Mouse (Mus musculus): Measurements from ENCODE around the gene Dnajc1.

The Dnajc1 gene

DNA sequence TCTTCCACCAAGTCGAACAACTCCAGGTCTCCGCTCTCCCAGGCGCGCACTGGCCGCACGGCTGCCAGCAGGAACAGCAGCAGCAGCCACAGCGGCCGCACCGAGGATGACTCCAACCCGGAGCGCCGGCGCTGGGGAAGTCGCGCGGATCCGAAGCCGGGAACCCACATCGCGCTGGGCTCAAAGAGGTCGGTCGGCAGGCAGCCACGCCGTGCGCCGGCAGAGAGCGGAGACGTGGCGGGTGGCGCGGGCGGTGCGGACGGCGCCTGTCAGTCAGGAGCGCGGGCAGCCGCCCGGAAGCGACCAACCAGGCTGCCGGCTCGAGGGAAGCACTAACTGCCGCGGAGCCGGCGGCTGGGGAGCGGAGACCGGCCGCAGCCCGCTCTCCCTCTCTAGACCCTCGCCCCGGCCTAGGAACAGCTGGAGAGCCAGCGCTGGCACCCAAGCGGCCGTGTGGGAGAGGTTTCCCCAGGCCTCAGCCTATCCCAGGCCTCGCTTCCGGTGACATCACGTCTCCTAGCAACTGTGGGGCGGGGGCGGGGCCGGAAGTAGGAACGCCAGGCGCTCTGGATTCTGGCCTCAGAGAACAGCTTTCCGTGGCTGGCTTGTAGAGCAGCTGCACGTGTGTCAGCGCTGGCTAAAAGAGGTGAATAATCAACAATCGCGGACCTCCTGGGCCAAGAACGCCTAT, at the start of gene Dnajc1:
Gene Dnajc1 (minus strand): TSS at position 500 of the 691 bp plus-strand sequence.
- in situ Hi-C loops (cut with MboI; ENCODE audit: unreplicated experiment in 2 of 2): loop anchor here (5.0 to 25.0 kb wide), 6 partner anchors 282 to 1270 kb away; partner anchors contain the start of genes 4930426L09Rik (in 1 of the 2), Bmi1 (in 1 of the 2), Commd3 (in 1 of the 2) and Otud1 (in 1 of the 2)

DNA sequence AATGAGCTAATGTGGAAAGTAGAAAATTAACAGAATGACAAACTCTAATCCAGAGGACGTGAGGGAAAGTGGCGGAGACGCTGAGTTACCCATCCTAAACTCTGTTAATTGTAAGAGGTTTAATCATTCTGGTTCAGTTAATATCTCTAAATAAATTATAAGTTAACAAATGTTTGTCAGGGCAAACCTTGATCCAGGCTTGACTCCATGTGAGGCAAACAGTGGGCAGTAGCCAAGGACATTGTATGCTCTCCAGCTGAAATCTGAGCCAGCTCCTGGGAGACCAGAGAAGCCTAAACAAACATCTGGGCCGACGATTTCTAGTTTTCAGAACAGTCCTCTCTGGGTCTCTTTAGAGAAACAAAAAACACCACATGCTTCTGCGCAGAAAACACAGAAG, 49.2 kb upstream of the Dnajc1 start:
- in situ Hi-C loops (cut with MboI; ENCODE audit: unreplicated experiment in 2 of 2): no loop called here

- in situ Hi-C loops (cut with MboI; ENCODE audit: unreplicated experiment in 2 of 2): no loop called here
These were observed 22.6 kb upstream of the Dnajc1 start for GRCm38 (mm10) chr2:18415242-18415641.

GRCm38 (mm10) chr2:18403679-18404078, 11.0 kb upstream of the Dnajc1 start:
- in situ Hi-C loops (cut with MboI; ENCODE audit: unreplicated experiment in 2 of 2): no loop called here

DNA sequence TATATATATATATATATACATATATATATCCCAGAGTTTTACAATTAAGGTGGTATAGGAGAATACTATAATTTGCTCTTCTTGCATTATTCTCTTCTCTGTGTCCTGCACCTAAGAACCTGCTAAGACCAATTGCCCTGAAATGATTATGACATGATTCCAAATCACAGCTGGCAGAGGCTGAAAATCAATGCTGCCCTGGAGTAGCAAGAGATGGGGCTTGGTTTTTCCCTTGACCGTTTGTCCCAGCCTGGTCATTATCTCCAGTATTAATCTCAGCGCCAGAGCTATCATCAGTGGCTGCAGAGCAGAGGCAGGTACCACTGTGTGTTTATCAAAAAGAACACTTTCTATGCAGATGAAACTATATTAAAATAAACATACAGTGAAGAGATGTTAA, 9.1 kb upstream of the Dnajc1 start:
- in situ Hi-C loops (cut with MboI; ENCODE audit: unreplicated experiment in 2 of 2): no loop called here

DNA sequence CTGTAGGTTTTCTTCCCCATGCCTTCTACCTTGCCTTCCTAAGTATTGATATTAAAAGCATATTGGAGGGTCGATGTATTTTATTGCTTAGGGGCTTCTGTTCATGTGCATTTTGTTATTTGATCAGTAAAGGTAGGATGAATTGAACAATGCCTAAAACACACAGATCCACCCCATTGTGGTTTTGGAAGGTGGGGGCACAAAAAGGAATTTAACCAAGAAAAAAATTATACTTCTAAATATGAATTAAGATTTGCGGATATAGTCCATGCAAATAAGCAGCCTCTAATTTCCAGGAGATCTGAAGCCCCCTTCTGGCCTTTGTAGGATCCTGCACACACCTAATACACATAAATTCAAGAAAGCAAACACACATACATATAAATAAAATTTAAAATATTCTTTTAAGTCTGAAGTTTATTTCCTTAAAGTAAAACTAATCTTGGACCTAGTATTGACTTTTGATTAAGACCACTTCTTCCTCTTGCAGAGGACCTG, 441 bp upstream of the Dnajc1 start:
- in situ Hi-C loops (cut with MboI; ENCODE audit: unreplicated experiment in 2 of 2): loop anchor here (5.0 to 25.0 kb wide), 6 partner anchors 282 to 1269 kb away; partner anchors contain the start of genes 4930426L09Rik (in 1 of the 2), Bmi1 (in 1 of the 2), Commd3 (in 1 of the 2) and Otud1 (in 1 of the 2)

DNA sequence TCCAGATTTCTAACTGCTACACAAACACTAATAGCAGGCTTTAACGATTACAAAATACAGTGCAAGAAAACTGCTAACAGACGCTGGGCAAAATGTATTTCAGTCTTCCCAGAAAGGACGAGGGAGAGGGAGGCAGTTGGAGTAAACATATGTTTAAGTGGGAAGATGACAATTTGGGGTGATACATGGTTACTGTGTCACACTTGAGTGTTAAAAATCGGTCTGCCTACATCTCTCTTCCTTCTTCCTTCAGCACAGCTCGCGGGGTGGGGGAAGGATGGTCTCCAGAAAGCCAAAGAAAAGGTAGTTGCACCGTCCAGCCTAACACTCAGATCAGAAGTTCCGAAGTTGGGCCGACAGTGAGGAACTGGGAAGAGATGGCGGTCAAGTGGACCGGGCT, 769 bp downstream of the Dnajc1 start:
- in situ Hi-C loops (cut with MboI; ENCODE audit: unreplicated experiment in 2 of 2): loop anchor here (5.0 to 25.0 kb wide), 6 partner anchors 283 to 1270 kb away; partner anchors contain the start of genes 4930426L09Rik (in 1 of the 2), Bmi1 (in 1 of the 2), Commd3 (in 1 of the 2) and Otud1 (in 1 of the 2)

GRCm38 (mm10) chr2:18389631-18390030, 3.0 kb downstream of the Dnajc1 start:
- in situ Hi-C loops (cut with MboI; ENCODE audit: unreplicated experiment in 2 of 2): loop anchor here (5.0 to 25.0 kb wide), 10 partner anchors 285 to 1273 kb away; partner anchors contain the start of genes 4930426L09Rik (in 1 of the 2), Bmi1 (in 1 of the 2), Commd3 (in 1 of the 2) and Otud1 (in 1 of the 2)

DNA sequence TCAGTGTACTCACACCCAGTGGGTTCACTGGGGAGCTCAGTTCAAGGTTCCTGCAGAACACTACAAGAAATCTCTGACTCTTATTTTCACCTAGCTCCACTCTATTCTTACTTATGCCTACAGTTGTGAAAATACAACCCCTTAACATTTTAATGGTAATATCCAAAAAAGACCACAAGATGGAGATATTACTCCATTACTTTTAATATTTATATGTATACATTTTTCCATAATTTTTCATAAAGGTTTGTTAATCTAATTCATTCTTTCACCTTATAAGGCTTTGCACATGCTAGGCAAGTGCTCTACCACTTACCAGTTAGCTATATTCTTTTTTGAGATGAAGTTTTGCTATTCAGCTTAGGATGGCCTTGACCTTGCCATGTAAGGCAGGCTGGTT, 11.0 kb downstream of the Dnajc1 start:
- in situ Hi-C loops (cut with MboI; ENCODE audit: unreplicated experiment in 2 of 2): loop anchor here (10.0 to 25.0 kb wide), 7 partner anchors 357 to 1281 kb away; partner anchors contain the start of genes 4930426L09Rik (in 1 of the 2), Otud1 (in 1 of the 2) and Pip4k2a (in 1 of the 2)

GRCm38 (mm10) chr2:18372400-18373182, 20.0 kb downstream of the Dnajc1 start:
- in situ Hi-C loops (cut with MboI; ENCODE audit: unreplicated experiment in 2 of 2): loop anchor here (10.0 to 25.0 kb wide), 4 partner anchors 335 to 960 kb away; partner anchors contain the start of genes A930004D18Rik (in 1 of the 2) and Skida1 (in 1 of the 2)

GRCm38 (mm10) chr2:18370794-18371498, 21.7 kb downstream of the Dnajc1 start:
- in situ Hi-C loops (cut with MboI; ENCODE audit: unreplicated experiment in 2 of 2): loop anchor here (10.0 to 25.0 kb wide), 4 partner anchors 334 to 959 kb away; partner anchors contain the start of genes A930004D18Rik (in 1 of the 2) and Skida1 (in 1 of the 2)

- in situ Hi-C loops (cut with MboI; ENCODE audit: unreplicated experiment in 2 of 2): loop anchor here in 1 of 2 experiments (25.0 kb wide), 2 partner anchors 327 to 952 kb away; partner anchors contain the start of genes A930004D18Rik and Skida1
These were observed 28.2 kb downstream of the Dnajc1 start for GRCm38 (mm10) chr2:18364402-18364801.

- in situ Hi-C loops (cut with MboI; ENCODE audit: unreplicated experiment in 2 of 2): loop anchor here in 1 of 2 experiments (25.0 kb wide), 2 partner anchors 318 to 943 kb away; partner anchors contain the start of genes A930004D18Rik and Skida1
These were observed 37.3 kb downstream of the Dnajc1 start for GRCm38 (mm10) chr2:18355293-18355692.

DNA sequence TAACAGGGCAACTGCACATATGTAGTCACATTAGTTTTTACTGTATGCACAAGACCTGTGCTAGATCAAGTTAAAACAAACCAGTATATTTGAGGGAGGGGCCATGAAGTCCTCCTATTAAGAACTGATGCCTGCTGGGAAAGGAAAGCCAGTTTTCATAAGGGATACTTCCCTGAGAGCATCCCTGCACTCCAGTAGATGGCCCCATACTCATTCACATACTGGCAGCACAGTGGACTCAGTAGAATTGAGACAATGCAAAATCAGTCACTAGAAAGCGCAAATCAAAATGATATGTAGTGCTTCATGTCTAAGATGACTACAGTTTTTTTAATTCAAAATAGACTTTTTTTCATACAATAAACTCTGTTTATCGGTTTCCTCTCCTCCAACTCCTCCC, 40.0 kb downstream of the Dnajc1 start:
- in situ Hi-C loops (cut with MboI; ENCODE audit: unreplicated experiment in 2 of 2): loop anchor here in 1 of 2 experiments (25.0 kb wide), 2 partner anchors 315 to 940 kb away; partner anchors contain the start of genes A930004D18Rik and Skida1

- in situ Hi-C loops (cut with MboI; ENCODE audit: unreplicated experiment in 2 of 2): no loop called here
These were observed 49.2 kb downstream of the Dnajc1 start for GRCm38 (mm10) chr2:18343464-18343863.

- in situ Hi-C loops (cut with MboI; ENCODE audit: unreplicated experiment in 2 of 2): no loop called here
These were observed 74.0 kb downstream of the Dnajc1 start for GRCm38 (mm10) chr2:18318671-18319070.

- in situ Hi-C loops (cut with MboI; ENCODE audit: unreplicated experiment in 2 of 2): no loop called here
These were observed 74.9 kb downstream of the Dnajc1 start for GRCm38 (mm10) chr2:18317503-18318281.

DNA sequence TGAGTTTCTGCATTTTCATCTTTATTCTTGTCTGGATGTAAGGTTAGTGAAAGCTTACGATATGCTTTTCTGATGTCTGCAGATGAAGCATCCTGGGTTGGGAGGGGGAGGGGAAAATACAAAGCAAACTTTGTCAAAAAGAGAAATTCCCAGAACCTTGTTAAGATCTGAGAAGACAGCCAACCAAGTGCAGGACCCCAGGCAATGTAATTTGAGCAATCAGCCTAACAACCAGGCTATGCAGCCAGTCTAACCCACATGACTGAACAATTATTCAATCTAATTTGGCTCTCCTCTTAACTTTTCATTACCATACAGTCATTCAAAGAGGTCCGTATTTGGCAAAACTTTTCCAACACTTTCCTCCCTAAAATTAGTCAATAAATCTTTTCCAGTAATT, 75.7 kb downstream of the Dnajc1 start:
- in situ Hi-C loops (cut with MboI; ENCODE audit: unreplicated experiment in 2 of 2): no loop called here

Data from v-Abl transformed pro-B cells (cell line).